Mouse (Mus musculus) MN1 (cell line): ENCODE results near the gene Uvrag.

Experiments
- DNase-seq: peaks from one replicate; pipeline ENCODE4 v3.0.0-alpha.2; 2016; ENCODE audit warnings: low spot score

Gene Uvrag

GRCm38 (mm10) chr7:99097781-99098180, 43.2 kb downstream of the Uvrag start:
- no peak for DNase-seq

- DNase-seq = no peak
Measured at GRCm38 (mm10) chr7:99097128-99097527, 43.8 kb downstream of the Uvrag start.

GRCm38 (mm10) chr7:99095191-99095590, 45.8 kb downstream of the Uvrag start:
- no peak for DNase-seq

GRCm38 (mm10) chr7:99094336-99094735, 46.6 kb downstream of the Uvrag start:
- no peak for DNase-seq

DNA sequence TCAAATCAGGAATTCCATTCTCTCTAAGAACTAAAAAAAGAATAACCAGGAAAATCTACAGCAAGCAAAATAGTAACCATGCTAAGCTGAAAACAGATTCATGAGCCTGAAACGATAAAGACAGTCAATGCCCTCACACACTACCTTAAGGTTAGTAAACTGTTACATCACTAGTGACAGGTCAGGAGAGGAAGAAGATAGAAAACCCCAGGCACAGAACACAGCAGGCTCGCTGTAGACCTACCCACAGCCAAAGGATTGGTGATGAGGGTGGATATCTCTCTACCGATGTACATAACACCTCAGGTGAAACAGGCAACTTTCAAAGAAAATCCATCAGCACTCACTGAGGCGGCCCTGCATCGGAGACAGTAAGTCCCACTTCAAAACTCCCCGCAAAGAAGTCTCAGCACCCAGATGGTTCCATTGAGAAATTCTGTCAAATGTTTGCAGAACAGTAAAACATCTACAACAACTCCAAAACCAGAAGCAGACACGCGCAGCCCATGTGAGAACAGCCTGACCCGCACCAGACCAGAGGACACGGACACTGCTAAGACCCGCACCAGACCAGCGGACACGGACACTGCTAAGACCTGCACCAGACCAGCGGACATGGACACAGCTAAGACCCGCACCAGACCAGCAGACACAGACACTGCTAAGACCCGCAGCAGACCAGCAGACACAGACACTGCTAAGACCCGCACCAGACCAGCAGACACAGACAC, 48.9 kb downstream of the Uvrag start:
- no peak for DNase-seq

DNA sequence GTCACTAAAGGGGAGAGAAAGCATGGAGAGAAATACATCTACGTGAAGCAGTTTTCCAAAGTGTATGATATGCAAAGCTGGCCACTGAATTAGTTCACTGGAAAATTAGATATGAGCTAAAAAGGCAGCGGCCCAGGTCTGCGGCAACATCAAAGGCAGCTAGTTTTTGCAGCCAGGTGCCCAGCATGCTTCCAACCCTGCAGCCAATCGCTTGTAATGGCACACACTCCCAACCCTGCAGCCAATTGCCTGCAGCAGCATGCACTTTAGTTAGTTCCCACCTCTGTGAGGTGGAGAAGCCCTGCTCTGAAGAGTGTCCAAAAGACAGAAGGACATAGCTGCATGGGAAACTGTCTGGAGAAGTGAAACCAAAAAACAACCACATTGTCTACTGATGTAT, 51.2 kb downstream of the Uvrag start:
- no peak for DNase-seq

GRCm38 (mm10) chr7:99088576-99089346, 52.2 kb downstream of the Uvrag start:
- DNase-seq = no peak

DNA sequence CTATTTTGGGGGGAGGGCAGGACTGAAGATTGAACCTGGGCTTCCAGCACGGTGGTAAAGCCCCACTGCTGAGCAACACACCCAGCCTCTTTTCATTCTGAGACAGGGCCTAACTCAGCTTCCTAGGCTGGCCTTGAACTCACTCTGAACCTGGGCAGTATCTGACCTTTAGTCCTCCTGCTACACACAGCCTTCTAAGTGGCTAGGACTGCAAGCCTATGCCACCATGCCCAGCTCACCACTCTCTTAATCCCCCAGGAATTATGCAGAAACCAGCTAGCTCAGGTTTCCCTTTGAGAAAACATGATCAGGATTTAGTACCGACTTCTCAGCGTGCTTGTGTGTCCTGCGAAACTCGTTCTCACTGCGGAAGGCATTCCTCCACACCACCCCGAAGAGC, 53.4 kb downstream of the Uvrag start:
- DNase-seq = no peak

DNA sequence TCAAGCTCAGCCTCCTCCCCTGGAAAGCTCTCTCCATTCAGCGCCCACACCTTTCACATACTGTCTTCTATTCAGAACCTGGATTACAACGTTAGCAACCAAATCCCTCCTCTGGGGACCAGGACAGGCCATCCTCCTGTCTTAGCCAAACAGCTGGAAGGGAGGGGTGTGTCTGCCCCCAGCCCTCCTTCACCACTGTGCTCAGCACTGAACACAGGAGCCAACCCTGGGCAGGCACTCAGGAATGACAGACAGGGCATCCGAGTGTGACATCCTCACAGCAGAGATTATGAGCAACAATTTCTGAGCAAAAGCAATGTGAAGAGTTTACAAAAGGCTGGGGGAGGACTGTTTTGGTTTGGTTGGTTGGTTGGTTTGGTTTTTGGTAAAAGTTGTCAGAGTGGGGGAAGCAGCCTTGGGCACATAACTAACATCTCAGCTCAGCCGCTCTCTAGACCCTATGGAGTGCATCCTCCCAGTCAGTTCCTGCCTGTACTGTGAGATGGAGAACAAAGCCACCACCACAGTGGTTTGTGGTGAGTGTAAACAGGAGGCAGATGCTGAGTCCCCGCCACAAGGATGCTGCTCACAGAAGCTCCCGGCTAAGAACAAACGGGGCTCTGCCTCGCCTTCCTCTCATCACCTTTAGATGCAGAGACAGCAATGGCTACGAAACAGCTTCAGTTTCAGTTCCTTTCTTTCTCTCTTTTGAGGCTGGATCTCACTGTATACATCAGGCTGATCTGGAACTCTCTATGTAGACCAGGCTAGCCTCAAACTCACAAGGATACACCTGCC, 54.1 kb downstream of the Uvrag start:
- DNase-seq = no peak

GRCm38 (mm10) chr7:99085249-99085648, 55.7 kb downstream of the Uvrag start:
- peak; percentile 65 for DNase-seq

- peak; percentile 67 for DNase-seq
Measured at GRCm38 (mm10) chr7:99079522-99079921, 61.4 kb downstream of the Uvrag start.

- no peak for DNase-seq
Measured at GRCm38 (mm10) chr7:99078805-99079204, 62.1 kb downstream of the Uvrag start.

- DNase-seq = peak; percentile 60
Measured at GRCm38 (mm10) chr7:99077234-99077633, 63.7 kb downstream of the Uvrag start.

DNA sequence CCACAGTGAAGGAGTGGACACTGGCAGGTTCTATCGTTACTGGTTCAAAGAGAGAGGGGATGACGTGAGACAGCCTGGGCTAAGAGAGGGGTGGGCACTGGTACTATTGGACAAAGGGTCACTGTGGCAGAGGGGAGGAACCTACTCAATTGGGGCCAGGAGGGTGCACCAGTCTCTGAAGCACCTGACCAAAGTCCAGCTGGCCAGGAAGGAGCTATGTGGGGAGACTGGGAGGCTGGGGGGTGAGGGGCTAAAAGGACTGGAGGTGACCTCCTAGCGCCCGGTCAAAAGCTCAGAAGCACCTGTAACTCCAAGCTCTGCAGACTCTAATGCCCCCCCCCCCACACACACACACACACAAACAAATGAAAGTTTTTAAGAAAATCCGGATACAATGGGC, 65.8 kb downstream of the Uvrag start:
- DNase-seq = no peak

DNA sequence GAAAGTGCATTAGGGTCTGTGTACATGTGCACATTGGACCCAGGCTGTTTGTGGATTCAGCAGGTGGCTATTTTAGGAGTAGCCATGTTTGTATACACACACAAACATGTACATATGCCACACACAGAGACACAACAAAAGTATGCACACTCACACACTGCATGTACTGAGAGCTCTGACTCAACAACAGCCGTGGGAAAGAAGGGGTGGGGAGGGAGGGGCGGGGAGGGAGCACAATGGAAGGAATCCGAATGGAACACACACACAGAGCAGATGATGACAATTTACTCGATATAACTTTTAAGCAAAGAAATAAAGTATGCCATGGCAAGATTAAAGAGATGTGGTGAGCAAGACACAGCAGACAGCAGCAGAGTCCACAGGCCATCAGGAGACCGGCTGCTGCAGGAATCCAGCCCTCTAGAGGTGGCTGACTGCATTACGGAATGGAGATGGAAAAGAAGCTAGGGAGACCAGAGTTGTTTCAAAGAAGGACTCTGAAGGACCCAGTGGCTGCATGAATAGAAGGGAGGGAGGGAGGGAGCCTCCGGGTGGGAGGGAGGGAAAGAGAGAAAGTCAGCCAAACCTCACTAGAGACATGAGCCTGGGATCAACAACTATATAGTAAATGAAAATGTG, 67.1 kb downstream of the Uvrag start:
- DNase-seq = peak; percentile 72

- DNase-seq = no peak
Measured at GRCm38 (mm10) chr7:99067710-99068109, 73.2 kb downstream of the Uvrag start.

DNA sequence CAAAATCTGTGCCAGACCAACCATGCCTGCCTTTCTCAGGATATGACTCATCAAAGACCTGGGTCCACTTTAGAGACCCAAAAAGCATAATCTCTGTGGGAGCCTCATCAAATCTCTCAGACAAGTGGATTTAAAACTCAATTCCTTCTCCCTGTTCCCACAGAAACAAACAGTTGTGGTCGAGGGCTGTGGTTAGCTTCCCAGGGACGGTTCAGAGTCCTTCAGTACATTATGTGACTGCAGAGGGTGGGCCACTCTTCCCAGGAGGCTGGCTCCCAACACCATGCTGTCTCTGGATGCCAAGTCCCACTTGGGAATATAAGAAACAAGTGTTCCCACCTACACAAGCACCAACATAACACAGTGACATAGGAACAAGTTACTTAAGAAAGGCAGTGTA, 75.0 kb downstream of the Uvrag start:
- DNase-seq = no peak

DNA sequence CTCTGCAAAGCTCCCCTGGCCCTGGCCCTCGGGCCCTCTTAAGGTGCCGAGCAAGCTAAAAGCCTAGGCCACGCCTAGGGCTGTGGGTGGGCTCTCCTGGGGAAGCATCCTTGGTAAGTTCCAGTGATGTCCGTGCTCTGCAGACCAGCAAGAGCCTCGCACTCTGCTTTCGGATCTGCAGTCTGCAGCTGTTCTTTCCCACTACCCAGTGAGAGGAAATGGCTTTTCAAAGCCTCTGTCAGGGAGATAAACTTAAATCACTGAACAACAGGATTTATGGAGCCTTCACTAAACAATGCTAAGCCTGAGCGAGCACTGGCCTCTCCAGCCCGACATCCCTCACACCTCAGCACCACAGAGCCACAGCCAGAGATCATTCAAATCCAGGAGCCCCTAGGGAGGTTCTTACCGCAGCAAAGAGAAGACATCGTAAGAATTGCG, 75.5 kb downstream of the Uvrag start:
- DNase-seq = no peak

GRCm38 (mm10) chr7:99064795-99065194, 76.1 kb downstream of the Uvrag start:
- DNase-seq = no peak

DNA sequence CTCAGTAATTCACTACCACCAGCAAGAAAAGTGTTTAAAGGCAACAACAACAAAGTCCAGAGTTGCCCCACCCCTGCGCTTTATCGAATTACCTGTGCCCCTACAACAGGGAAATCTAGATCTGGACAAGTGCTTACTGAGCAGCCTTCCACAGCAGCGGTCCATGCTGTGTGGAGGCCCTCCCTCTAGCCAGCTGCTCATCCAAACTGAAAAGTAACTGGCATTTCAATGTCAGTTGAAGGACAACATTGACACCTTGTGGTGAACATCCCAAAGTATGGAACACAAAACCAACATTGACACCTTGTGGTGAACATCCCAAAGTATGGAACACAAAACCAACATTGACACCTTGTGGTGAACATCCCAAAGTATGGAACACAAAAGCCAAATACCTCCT, 78.7 kb downstream of the Uvrag start:
- DNase-seq = peak; percentile 44

GRCm38 (mm10) chr7:99061056-99061680, 79.8 kb downstream of the Uvrag start:
- DNase-seq = peak; percentile 53

DNA sequence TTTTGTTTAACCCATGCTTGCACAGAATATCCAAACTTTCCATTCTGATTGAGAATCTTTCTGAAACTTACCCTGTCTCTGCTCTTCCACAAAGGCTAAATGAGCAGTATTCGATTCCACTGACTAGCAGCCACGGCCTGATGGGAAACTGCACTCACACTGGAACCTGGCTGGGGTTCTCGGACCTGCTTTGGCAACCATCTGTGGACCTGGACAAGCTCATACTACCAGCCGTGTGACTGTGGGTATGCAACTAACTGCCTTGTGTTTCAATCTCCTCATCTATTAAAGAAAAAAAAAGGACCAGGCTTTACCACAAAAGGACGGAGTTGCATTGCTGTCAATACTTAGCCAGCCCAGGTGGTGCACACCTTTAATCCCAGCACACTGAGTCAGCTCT, 80.5 kb downstream of the Uvrag start:
- no peak for DNase-seq
